Mouse (Mus musculus) brain, embryonic 14.5 days (tissue): ENCODE data around the gene Atxn1l. TPM values are rescaled to one million over a fixed set of nuclear protein-coding genes. Genes with fewer than 3 reads are reported as not detected.

Experiments used
- DNase-seq: peaks from one replicate; pipeline ENCODE4 v3.0.0-alpha.2; 2011; ENCODE audit warnings: low read depth
- CTCF ChIP-seq: fragments of 200-500 bp; IDR thresholded peaks from 2 replicates; pipeline ENCODE4 v1.5.1; 2012; ENCODE audit warnings: inconsistent platforms, mild to moderate bottlenecking, moderate library complexity, borderline replicate concordance; ENCODE audit not compliant: insufficient read depth, insufficient read length; ENCODE audit errors: extremely low read depth
- POLR2A ChIP-seq: fragments of 200-500 bp; IDR thresholded peaks from 2 replicates; pipeline ENCODE4 v1.6.1; 2012; ENCODE audit warnings: mild to moderate bottlenecking, inconsistent platforms, borderline replicate concordance; ENCODE audit not compliant: poor library complexity, insufficient read depth, insufficient read length, severe bottlenecking; ENCODE audit errors: extremely low read depth
- polyA plus RNA-seq: library from polyadenylated mRNA; depleted of rRNA; stranded (reverse); fragments of >200 nt; gene quantifications from 2 replicates; pipeline ENCODE4 v1.2.3, GENCODE M21; 2012

Atxn1l gene
- polyA plus RNA-seq, 1 experiment: 11.9 TPM

GRCm38 (mm10) chr8:109754696-109755095 is 17.2 kb upstream of the Atxn1l start:
- no peak for DNase-seq
- no peak for TF ChIP-seq CTCF
- TF ChIP-seq POLR2A: no peak

- DNase-seq: no peak
Measured at GRCm38 (mm10) chr8:109751731-109752485, 14.4 kb upstream of the Atxn1l start.

GRCm38 (mm10) chr8:109750699-109751098 is 13.2 kb upstream of the Atxn1l start:
- TF ChIP-seq CTCF: no peak
- TF ChIP-seq POLR2A: no peak
- no peak for DNase-seq

More at GRCm38 (mm10) chr8:109751731-109752485, 14.4 kb upstream of the Atxn1l start:
- TF ChIP-seq CTCF: no peak
- no peak for TF ChIP-seq POLR2A

- TF ChIP-seq CTCF (no peak), POLR2A (no peak)
- DNase-seq: no peak
Measured at GRCm38 (mm10) chr8:109750274-109750673, 12.7 kb upstream of the Atxn1l start.

GRCm38 (mm10) chr8:109747468-109748199 is 10.1 kb upstream of the Atxn1l start:
- no peak for DNase-seq
- TF ChIP-seq POLR2A: no peak
- no peak for TF ChIP-seq CTCF

- TF ChIP-seq POLR2A (no peak), CTCF (no peak)
- no peak for DNase-seq
Measured at GRCm38 (mm10) chr8:109738049-109738380, 476 bp upstream of the Atxn1l start.

- no peak for DNase-seq
Measured at GRCm38 (mm10) chr8:109736819-109737218, 720 bp downstream of the Atxn1l start.

GRCm38 (mm10) chr8:109734018-109734417 is 3.5 kb downstream of the Atxn1l start:
- no peak for TF ChIP-seq POLR2A
- TF ChIP-seq CTCF: no peak

More at GRCm38 (mm10) chr8:109736819-109737218, 720 bp downstream of the Atxn1l start:
- TF ChIP-seq CTCF (no peak), POLR2A (no peak)

GRCm38 (mm10) chr8:109731012-109731411 is 6.5 kb downstream of the Atxn1l start:
- no peak for TF ChIP-seq POLR2A
- TF ChIP-seq CTCF: no peak
- no peak for DNase-seq

More at GRCm38 (mm10) chr8:109734018-109734417, 3.5 kb downstream of the Atxn1l start:
- no peak for DNase-seq

- no peak for DNase-seq
- TF ChIP-seq CTCF (no peak), POLR2A (no peak)
Measured at GRCm38 (mm10) chr8:109725106-109725505, 12.4 kb downstream of the Atxn1l start.

- no peak for TF ChIP-seq CTCF
- no peak for TF ChIP-seq POLR2A
- DNase-seq: no peak
Measured at GRCm38 (mm10) chr8:109714961-109715360, 22.6 kb downstream of the Atxn1l start.

GRCm38 (mm10) chr8:109712521-109712920 is 25.0 kb downstream of the Atxn1l start:
- TF ChIP-seq CTCF (no peak), POLR2A (no peak)
- DNase-seq: no peak

GRCm38 (mm10) chr8:109707921-109708320 is 29.6 kb downstream of the Atxn1l start:
- DNase-seq: no peak
- TF ChIP-seq CTCF (no peak), POLR2A (no peak)
